Mouse (Mus musculus) ES-E14 (cell line): ENCODE results near the gene Pard3b.

Experiments used
- CHD2 ChIP-seq: IDR thresholded peaks from 2 replicates; pipeline ENCODE4 v1.6.1; 2014; ENCODE audit warnings: mild to moderate bottlenecking, low read depth, low read length, inconsistent platforms
- HCFC1 ChIP-seq: IDR thresholded peaks from 2 replicates; pipeline ENCODE4 v1.6.1; 2012; ENCODE audit warnings: low read length, inconsistent platforms, borderline replicate concordance; ENCODE audit not compliant: insufficient read depth
- MAFK ChIP-seq: IDR thresholded peaks from 2 replicates; pipeline ENCODE4 v1.6.1; 2014; ENCODE audit warnings: mild to moderate bottlenecking, low read depth, low read length, inconsistent platforms; ENCODE audit not compliant: insufficient read depth
- ZC3H11A ChIP-seq: IDR thresholded peaks from 2 replicates; pipeline ENCODE4 v1.6.1; 2012; ENCODE audit warnings: low read depth, mild to moderate bottlenecking, inconsistent platforms, low read length, borderline replicate concordance
- ZNF384 ChIP-seq: IDR thresholded peaks from 2 replicates; pipeline ENCODE4 v1.6.1; 2012; ENCODE audit warnings: low read depth, low read length, inconsistent platforms

DNA sequence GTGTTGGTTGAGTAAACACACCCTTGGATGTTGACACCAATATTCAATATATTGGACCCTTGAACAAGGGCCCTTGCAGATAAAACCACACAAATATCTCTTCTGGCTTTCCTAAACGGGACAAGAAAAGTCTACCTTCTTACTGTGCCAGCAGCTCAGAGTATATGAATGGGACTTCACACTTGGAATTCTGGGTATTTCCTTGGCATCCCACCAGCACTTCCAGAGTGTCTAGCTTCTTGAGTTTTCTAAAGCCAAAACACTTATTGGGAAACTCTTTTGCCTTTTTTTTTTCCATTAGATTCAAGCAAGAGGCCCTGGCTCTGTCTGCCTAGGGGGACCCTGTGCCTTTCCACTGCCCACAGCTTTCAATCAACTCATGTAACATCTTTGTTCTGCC, 991.3 kb downstream of the Pard3b start:
- TF ChIP-seq CHD2 (no peak), ZC3H11A (no peak), MAFK (no peak), ZNF384 (no peak), HCFC1 (no peak)
